Comparison of ENCODE assay signal across 15 mouse cellular contexts in the genomic region with DNA sequence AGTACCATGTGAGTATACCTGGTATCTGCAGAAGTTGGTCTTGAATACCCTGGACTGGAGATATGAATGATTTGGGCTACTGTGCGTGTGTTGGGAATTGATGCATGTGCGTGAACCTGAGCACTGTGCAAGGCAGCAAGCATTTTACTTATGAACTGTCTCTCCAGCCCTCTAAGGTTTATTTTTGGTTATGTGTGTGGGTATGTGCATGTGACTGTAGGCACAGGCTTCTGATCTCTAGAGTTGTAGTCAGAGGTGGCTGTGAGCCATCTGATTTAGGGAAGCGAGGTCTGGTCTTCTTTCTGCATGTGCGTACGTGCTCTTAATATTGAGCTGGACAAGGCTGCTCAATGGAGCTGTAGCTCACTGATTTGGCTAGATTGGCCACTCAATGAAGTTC. TPM values are rescaled to one million over a fixed set of nuclear protein-coding genes. Genes with fewer than 3 reads are reported as not detected.
DNase-seq lines count a peak whose midpoint lies in the region; ATAC-seq and TF ChIP-seq lines count a peak whose summit lies in the region.
"Had no signal": no experiment of that assay in that cellular context is flagged by ENCODE, and none has a peak within 500 bp of the region (broad histone marks: within the 10 kb centered on the region; RNA-seq: fewer than 3 reads in every experiment).

No protein-coding gene starts in this region.

- no peak overlapping the region for H3K4me3 ChIP-seq in gastrocnemius, adult 2 months
- H3K4me3 ChIP-seq in heart, embryonic 12.5 days: no peak overlapping the region
- no peak overlapping the region for H3K4me3 ChIP-seq in kidney, embryonic 14.5 days (ENCODE audit: low read length)
- H3K4me3 ChIP-seq: liver, embryonic 13.5 days had no signal

- TF ChIP-seq CTCF in gastrocnemius, adult 2 months (IDR thresholded peaks at IDR 0.05): no peak

- no peak for DNase-seq in gastrocnemius, adult 2 months
- no peak for DNase-seq in gastrocnemius, postnatal 36 days
- peak; percentile 44 to 56 for DNase-seq in left cerebral cortex, adult 9 months (ENCODE audit: low spot score in 2 of 2)
- DNase-seq in left cerebral cortex, postnatal 10 days (ENCODE audit: extremely low spot score in 1 of 2, low spot score in 2 of 2): no peak
- no peak for DNase-seq in urinary bladder, postnatal 36 days (ENCODE audit: low spot score in 2 of 2)
- DNase-seq: adrenal gland, adult 8-10 months; kidney, adult 9 months; liver, embryonic 13.5 days; midbrain, embryonic 14.5 days had no signal

- peak overlapping the region; percentile 59 for H3K27ac ChIP-seq in gastrocnemius, adult 2 months
- H3K27ac ChIP-seq in heart, embryonic 12.5 days (ENCODE audit: poor library complexity, severe bottlenecking): peak overlapping the region; percentile 18
- no peak overlapping the region for H3K27ac ChIP-seq in kidney, embryonic 14.5 days (ENCODE audit: low read depth, low read length)
- H3K27ac ChIP-seq: liver, embryonic 13.5 days had no signal

- no peak for ATAC-seq in heart, embryonic 12.5 days (ENCODE audit: insufficient number of reproducible peaks, low FRiP score)
- 0 out of 2 replicates have a peak, but pooled peaks have one; percentile 11 for ATAC-seq in megakaryocyte progenitor cell, adult 5-6 weeks (replicated peaks; ENCODE audit: poor library complexity)
- ATAC-seq in kidney, embryonic 14.5 days (ENCODE audit: low FRiP score, low TSS enrichment): no peak
- ATAC-seq: forebrain, embryonic 14.5 days; Patski had no signal

- intact Hi-C loops in gastrocnemius, adult 2 months (cut with DNase I): no loop called here
- intact Hi-C loops in gastrocnemius, postnatal 36 days (cut with DNase I): no loop called here
- intact Hi-C loops in left cerebral cortex, postnatal 10 days (cut with DNase I): no loop called here

- H3K4me1 ChIP-seq in heart, embryonic 12.5 days (replicated peaks): peaks cover 57% of the 10 kb centered on the region
- H3K4me1 ChIP-seq in kidney, embryonic 14.5 days (ENCODE audit: control insufficient read depth, insufficient read depth, low read length): peaks cover 12% of the 10 kb centered on the region

- no peak overlapping the region for H3K9ac ChIP-seq in heart, embryonic 12.5 days
- no peak overlapping the region for H3K9ac ChIP-seq in kidney, embryonic 14.5 days (ENCODE audit: low read depth, low read length)
- H3K9ac ChIP-seq: liver, embryonic 13.5 days had no signal

- no peaks in the 10 kb centered on the region for H3K36me3 ChIP-seq in heart, embryonic 12.5 days
- no peaks in the 10 kb centered on the region for H3K36me3 ChIP-seq in kidney, embryonic 14.5 days (ENCODE audit: control insufficient read depth, insufficient read depth, low read length)
- H3K36me3 ChIP-seq: liver, embryonic 13.5 days had no signal

- whole genome bisulfite sequencing in heart, embryonic 12.5 days: 63% methylated on average over 5 of the region's 5 CpGs
- 88% methylated on average over 5 of the region's 5 CpGs for WGBS in kidney, embryonic 14.5 days

- H3K9me3 ChIP-seq in heart, embryonic 12.5 days (replicated peaks): no peaks in the 10 kb centered on the region
- H3K9me3 ChIP-seq in kidney, embryonic 14.5 days (ENCODE audit: control insufficient read depth, low read length): no peaks in the 10 kb centered on the region
- H3K9me3 ChIP-seq: liver, embryonic 13.5 days had no signal

- 0 out of 2 replicates have a peak overlapping the region, but pooled peaks have one; percentile 26 for H3K4me2 ChIP-seq in heart, embryonic 12.5 days
- H3K4me2 ChIP-seq in kidney, embryonic 14.5 days (replicated peaks; ENCODE audit: low read depth, low read length): no peak overlapping the region
- H3K4me2 ChIP-seq: liver, embryonic 13.5 days had no signal

- no peaks in the 10 kb centered on the region for H3K27me3 ChIP-seq in heart, embryonic 12.5 days (replicated peaks)
- no peaks in the 10 kb centered on the region for H3K27me3 ChIP-seq in kidney, embryonic 14.5 days (ENCODE audit: control insufficient read depth, insufficient read depth, low read length)
- H3K27me3 ChIP-seq: CH12.LX; liver, embryonic 13.5 days; Patski had no signal

RNA-seq across cellular contexts. Expression of a gene that starts 33.6 kb away (rescaled TPM):
- 10 to 100 TPM; 23.5 to 28.0 TPM for total RNA-seq in gastrocnemius, adult 2 months (2021)
- total RNA-seq in gastrocnemius, postnatal 36 days (2021): 10 to 100 TPM; 18.5 to 21.8 TPM
- total RNA-seq in left cerebral cortex, postnatal 10 days (2021): 10 to 100 TPM; 86.2 to 99.7 TPM
- polyA plus RNA-seq in heart, embryonic 12.5 days (2016; fragmentation: Nextera tagmentation; extraction: Ambion mirVana): 46.5 and 48.4 TPM in 2 replicates
- total RNA-seq in megakaryocyte progenitor cell, adult 5-6 weeks (2015): 67.0 and 73.5 TPM in 2 replicates
- 29.4 and 30.3 TPM in 2 replicates for total RNA-seq in megakaryocyte progenitor cell, adult 5-6 weeks (2017)
- 42.2 and 59.3 TPM in 2 replicates for polyA plus RNA-seq in kidney, embryonic 14.5 days (2014; fragmentation: Nextera tagmentation; extraction: Ambion mirVana)

Comparison
In these comparisons a context has a peak if more than half of its experiments do, and no peak if none do; other contexts are left out.
1. DNase-seq: peak in left cerebral cortex, adult 9 months (2 of 2); none in gastrocnemius, adult 2 months (single experiment), gastrocnemius, postnatal 36 days (0 of 2), left cerebral cortex, postnatal 10 days (0 of 2) and urinary bladder, postnatal 36 days (0 of 2).